Mouse (Mus musculus) midbrain, embryonic 13.5 days (tissue): ENCODE measurements around the gene Ushbp1. TPM values are rescaled to one million over a fixed set of nuclear protein-coding genes. Genes with fewer than 3 reads are reported as not detected.
"Not testable (repeated sequence)": the region's sequence is repeated elsewhere in the genome, so short reads cannot be mapped to it uniquely, and the experiment has no call there.

Experiments
- ATAC-seq: fragments of 200-750 bp; cut with Nextera tagmentation; 2 replicates; pipeline ENCODE4 v1.8.0; 2017; ENCODE audit warnings: mild to moderate bottlenecking, moderate TSS enrichment, moderate library complexity
- H3K27ac ChIP-seq: fragments of 300-500 bp; sonication (generic); 2 replicates; pipeline ENCODE4 v1.5.1; 2015; ENCODE audit warnings: inconsistent platforms, mild to moderate bottlenecking, moderate library complexity
- H3K27me3 ChIP-seq: fragments of 300-500 bp; sonication (generic); 2 replicates; pipeline ENCODE4 v1.6.1; 2015; ENCODE audit warnings: mild to moderate bottlenecking, inconsistent platforms
- H3K36me3 ChIP-seq: fragments of 300-500 bp; sonication (generic); 2 replicates; pipeline ENCODE4 v1.6.1; 2015; ENCODE audit warnings: mild to moderate bottlenecking, inconsistent platforms
- H3K4me1 ChIP-seq: fragments of 300-500 bp; sonication (generic); replicated peaks from 2 replicates; pipeline ENCODE4 v1.6.1; 2015; ENCODE audit warnings: inconsistent platforms
- H3K4me2 ChIP-seq: fragments of 300-500 bp; sonication (generic); replicated peaks from 2 replicates; pipeline ENCODE4 v1.6.1; 2015; ENCODE audit warnings: moderate library complexity, mild to moderate bottlenecking, inconsistent platforms
- H3K4me3 ChIP-seq: fragments of 300-500 bp; sonication (generic); replicated peaks from 2 replicates; pipeline ENCODE4 v1.5.1; 2015; ENCODE audit warnings: mild to moderate bottlenecking, inconsistent platforms
- H3K9ac ChIP-seq: fragments of 300-500 bp; sonication (generic); replicated peaks from 2 replicates; pipeline ENCODE4 v1.6.1; 2015; ENCODE audit warnings: mild to moderate bottlenecking, inconsistent platforms
- H3K9me3 ChIP-seq: fragments of 300-500 bp; sonication (generic); 2 replicates; pipeline ENCODE4 v1.6.1; 2016; ENCODE audit warnings: mild to moderate bottlenecking, inconsistent platforms
- WGBS: fragments of 180-500 bp; shearing (Covaris S2); methylation state at CpG from one replicate; pipeline ENCODE4 v1.1.7; 2015; 5-methylcytosine and 5-hydroxymethylcytosine counted together
- polyA plus RNA-seq: library from polyadenylated mRNA; unstranded; fragments of >200 nt; fragmentation: Nextera tagmentation; extraction: Ambion mirVana; gene quantifications from 2 replicates; pipeline ENCODE4 v1.2.1, GENCODE M21; 2015

The Ushbp1 gene
- 4.8 and 5.4 TPM in 2 replicates for polyA plus RNA-seq

- H3K9ac ChIP-seq = no peak within 1 kb of the TSS
- ATAC-seq = no peak
- H3K4me2 ChIP-seq = peak within 1 kb of the TSS; percentile 95
- no peaks in the 10 kb centered on the region for H3K9me3 ChIP-seq
- peaks cover 17% of the 10 kb centered on the region for H3K36me3 ChIP-seq
- H3K27me3 ChIP-seq = no peaks in the 10 kb centered on the region
- H3K4me1 ChIP-seq = peaks cover 14% of the 10 kb centered on the region
- H3K27ac ChIP-seq = peak within 1 kb of the TSS; percentile 41
- peak within 1 kb of the TSS; percentile 86 for H3K4me3 ChIP-seq
- WGBS = 93% methylated on average over 9 of the region's 9 CpGs
Measured at GRCm38 (mm10) chr8:71395629-71396028, at the start of gene Ushbp1. TSS of gene Ushbp1 (minus strand) at chr8:71395802.

GRCm38 (mm10) chr8:71445096-71445495 lies 49.5 kb upstream of the Ushbp1 start:
- WGBS = 88% methylated on average over 7 of the region's 7 CpGs
- H3K27ac ChIP-seq = no peak overlapping the region

GRCm38 (mm10) chr8:71441404-71441803 lies 45.8 kb upstream of the Ushbp1 start:
- peak; percentile 55; the same call in 1 of the 2 replicates for ATAC-seq
- WGBS = under 1% methylated on average over 7 of the region's 7 CpGs

More at GRCm38 (mm10) chr8:71445096-71445495, 49.5 kb upstream of the Ushbp1 start:
- H3K4me1 ChIP-seq = no peaks in the 10 kb centered on the region
- H3K9me3 ChIP-seq = no peaks in the 10 kb centered on the region
- H3K4me2 ChIP-seq = no peak overlapping the region
- no peaks in the 10 kb centered on the region for H3K36me3 ChIP-seq
- peaks cover 5% of the 10 kb centered on the region for H3K27me3 ChIP-seq
- H3K9ac ChIP-seq = no peak overlapping the region
- no peak for ATAC-seq
- H3K4me3 ChIP-seq = no peak overlapping the region

GRCm38 (mm10) chr8:71437041-71437440 lies 41.4 kb upstream of the Ushbp1 start:
- no peak overlapping the region for H3K4me2 ChIP-seq
- H3K9me3 ChIP-seq = no peaks in the 10 kb centered on the region; the same call in 1 of the 2 replicates
- ATAC-seq = no peak
- H3K4me1 ChIP-seq = no peaks in the 10 kb centered on the region
- 56% methylated on average over 3 of the region's 3 CpGs for whole genome bisulfite sequencing
- H3K9ac ChIP-seq = no peak overlapping the region
- peaks cover 3% of the 10 kb centered on the region for H3K27me3 ChIP-seq
- H3K4me3 ChIP-seq = no peak overlapping the region
- H3K27ac ChIP-seq = no peak overlapping the region
- no peaks in the 10 kb centered on the region for H3K36me3 ChIP-seq

More at GRCm38 (mm10) chr8:71441404-71441803, 45.8 kb upstream of the Ushbp1 start:
- no peaks in the 10 kb centered on the region for H3K9me3 ChIP-seq
- H3K4me2 ChIP-seq = no peak overlapping the region
- H3K36me3 ChIP-seq = no peaks in the 10 kb centered on the region
- no peak overlapping the region for H3K4me3 ChIP-seq
- H3K27ac ChIP-seq = no peak overlapping the region
- no peaks in the 10 kb centered on the region for H3K4me1 ChIP-seq
- peaks cover 5% of the 10 kb centered on the region for H3K27me3 ChIP-seq
- no peak overlapping the region for H3K9ac ChIP-seq

GRCm38 (mm10) chr8:71432935-71433334 lies 37.3 kb upstream of the Ushbp1 start:
- ATAC-seq, H3K4me3 ChIP-seq: not testable (repeated sequence)

GRCm38 (mm10) chr8:71422121-71422520 lies 26.5 kb upstream of the Ushbp1 start:
- Histone ChIP-seq H3K36me3 (no peaks in the 10 kb centered on the region), H3K27me3 (no peaks in the 10 kb centered on the region), H3K4me2 (no peak overlapping the region), H3K4me1 (no peaks in the 10 kb centered on the region), H3K9me3 (0 out of 2 replicates have a peak, but pooled peaks cover 4% of the 10 kb centered on the region), H3K27ac (no peak overlapping the region), H3K4me3 (no peak overlapping the region), H3K9ac (no peak overlapping the region)
- no peak for ATAC-seq

More at GRCm38 (mm10) chr8:71432935-71433334, 37.3 kb upstream of the Ushbp1 start:
- H3K9me3 ChIP-seq, H3K27ac ChIP-seq, H3K27me3 ChIP-seq, H3K4me2 ChIP-seq, H3K4me1 ChIP-seq, H3K9ac ChIP-seq, H3K36me3 ChIP-seq: not testable (repeated sequence)
- 87% methylated on average over 1 of the region's 1 CpGs for WGBS

GRCm38 (mm10) chr8:71411535-71412273 lies 16.1 kb upstream of the Ushbp1 start:
- H3K27ac ChIP-seq = no peak overlapping the region
- WGBS = 48% methylated on average over 11 of the region's 11 CpGs
- no peak overlapping the region for H3K9ac ChIP-seq
- no peak for ATAC-seq
- H3K4me2 ChIP-seq = no peak overlapping the region
- no peaks in the 10 kb centered on the region for H3K9me3 ChIP-seq
- peaks cover 10% of the 10 kb centered on the region for H3K4me1 ChIP-seq
- H3K27me3 ChIP-seq = no peaks in the 10 kb centered on the region
- no peak overlapping the region for H3K4me3 ChIP-seq
- H3K36me3 ChIP-seq = 0 out of 2 replicates have a peak, but pooled peaks cover 9% of the 10 kb centered on the region

- peaks cover 26% of the 10 kb centered on the region for H3K4me1 ChIP-seq
- H3K4me3 ChIP-seq = no peak overlapping the region
- H3K27ac ChIP-seq = no peak overlapping the region
- no peak for ATAC-seq
- peaks cover 17% of the 10 kb centered on the region; the same call in 1 of the 2 replicates for H3K36me3 ChIP-seq
- H3K27me3 ChIP-seq = no peaks in the 10 kb centered on the region
- no peak overlapping the region for H3K4me2 ChIP-seq
- no peak overlapping the region for H3K9ac ChIP-seq
- 98% methylated on average over 4 of the region's 4 CpGs for WGBS
- no peaks in the 10 kb centered on the region for H3K9me3 ChIP-seq
Measured at GRCm38 (mm10) chr8:71408231-71408630, 12.6 kb upstream of the Ushbp1 start.

- ATAC-seq = no peak
- H3K4me3 ChIP-seq = 0 out of 2 replicates have a peak overlapping the region, but pooled peaks have one; percentile 53
- H3K9me3 ChIP-seq = no peaks in the 10 kb centered on the region
- H3K9ac ChIP-seq = peak overlapping the region; percentile 60; the same call in 1 of the 2 replicates
- WGBS = 92% methylated on average over 14 of the region's 14 CpGs
- H3K4me2 ChIP-seq = peak overlapping the region; percentile 94; the same call in 1 of the 2 replicates
- H3K27me3 ChIP-seq = no peaks in the 10 kb centered on the region
- H3K36me3 ChIP-seq = peaks cover 22% of the 10 kb centered on the region; the same call in 1 of the 2 replicates
- no peak overlapping the region for H3K27ac ChIP-seq
- peaks cover 26% of the 10 kb centered on the region for H3K4me1 ChIP-seq
Measured at GRCm38 (mm10) chr8:71407441-71407840, 11.8 kb upstream of the Ushbp1 start.

GRCm38 (mm10) chr8:71406099-71407015 lies 10.8 kb upstream of the Ushbp1 start:
- ATAC-seq = peak; percentile 75
- peak overlapping the region; percentile 53 for H3K4me3 ChIP-seq
- H3K36me3 ChIP-seq = peaks cover 22% of the 10 kb centered on the region; the same call in 1 of the 2 replicates
- no peaks in the 10 kb centered on the region for H3K27me3 ChIP-seq
- H3K9me3 ChIP-seq = no peaks in the 10 kb centered on the region
- under 1% methylated on average over 55 of the region's 55 CpGs for WGBS
- no peak overlapping the region for H3K27ac ChIP-seq
- H3K4me1 ChIP-seq = peaks cover 26% of the 10 kb centered on the region
- H3K4me2 ChIP-seq = peak overlapping the region; percentile 94
- peak overlapping the region; percentile 60 for H3K9ac ChIP-seq

GRCm38 (mm10) chr8:71405401-71406098 lies 9.9 kb upstream of the Ushbp1 start, which contains the start of gene Ankle1:
TSS of gene Ankle1 (plus strand) at chr8:71406010.
- Histone ChIP-seq H3K4me2 (peak within 1 kb of the TSS; percentile 94), H3K36me3 (peaks cover 22% of the 10 kb centered on the region; the same call in 1 of the 2 replicates), H3K27me3 (no peaks in the 10 kb centered on the region), H3K27ac (no peak within 1 kb of the TSS), H3K9ac (peak within 1 kb of the TSS; percentile 60), H3K4me3 (peak within 1 kb of the TSS; percentile 53), H3K4me1 (peaks cover 26% of the 10 kb centered on the region), H3K9me3 (no peaks in the 10 kb centered on the region)
- peak; percentile 91 for ATAC-seq
- WGBS = 16% methylated on average over 33 of the region's 33 CpGs
